Mouse (Mus musculus): ENCODE results near the gene Samd3. TPM values are rescaled to one million over a fixed set of nuclear protein-coding genes. Genes with fewer than 3 reads are reported as not detected.

Gene Samd3
- total RNA-seq (2021): not detected
- long read RNA-seq, experiment 1: 0 reads
- long read RNA-seq, experiment 2, partial matches to known transcripts: 0 of 1 reads
- long read RNA-seq, experiment 2, other reads (novel, unspliced or antisense): 1 of 1 reads

DNA sequence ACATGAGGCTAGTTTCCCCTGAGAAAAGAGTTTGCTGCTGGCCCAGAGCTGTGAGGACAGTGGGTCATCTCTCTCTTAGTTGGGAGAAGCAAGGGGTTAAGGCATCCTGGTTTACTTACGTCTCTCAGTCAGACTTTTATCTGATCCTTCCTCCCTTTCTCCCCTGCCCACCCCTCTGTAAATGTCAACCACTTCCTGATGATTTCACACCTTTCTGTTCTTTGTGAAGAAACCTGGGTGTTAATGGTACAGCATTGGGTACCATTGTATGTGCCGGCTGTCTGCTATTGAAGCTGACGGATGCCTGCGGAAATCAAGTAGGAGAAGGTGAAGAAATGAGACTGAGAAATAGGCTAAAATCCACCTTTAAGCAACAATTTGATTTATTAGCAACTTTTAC lies at the start of gene Samd3:
Samd3 (plus strand) TSS at position 220 of the 400 bp plus-strand sequence.
- DNase-seq (ENCODE audit: low spot score in 2 of 2): no peak

GRCm38 (mm10) chr10:26185289-26185688 lies 44.2 kb upstream of the Samd3 start:
- no peak for DNase-seq (ENCODE audit: low spot score in 2 of 2)

GRCm38 (mm10) chr10:26190811-26191210 lies 38.7 kb upstream of the Samd3 start:
- no peak for DNase-seq (ENCODE audit: low spot score in 2 of 2)

GRCm38 (mm10) chr10:26194892-26195291 lies 34.6 kb upstream of the Samd3 start:
- no peak for DNase-seq (ENCODE audit: low spot score in 2 of 2)

- no peak for DNase-seq (ENCODE audit: low spot score in 2 of 2)
Observed at GRCm38 (mm10) chr10:26202708-26203368, 26.7 kb upstream of the Samd3 start.

DNA sequence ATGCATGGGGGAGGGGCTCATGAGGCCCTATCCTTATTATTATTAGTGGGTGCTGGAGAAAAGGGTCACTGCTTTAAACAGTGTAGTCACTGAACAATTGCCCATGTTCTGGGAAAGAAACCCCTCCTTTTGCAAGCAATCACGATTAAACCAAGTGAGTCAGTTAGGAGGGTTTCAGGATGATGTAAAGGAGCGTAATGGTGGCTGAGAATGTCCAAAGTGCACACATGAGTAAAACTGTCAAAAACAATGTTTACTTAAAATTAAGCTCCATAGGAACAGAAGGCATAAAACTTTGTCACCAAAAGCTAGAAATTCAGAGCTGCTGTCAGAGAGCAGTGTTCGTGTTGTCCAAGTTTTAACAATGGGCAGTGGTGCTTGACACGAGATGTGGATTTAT lies 8.8 kb upstream of the Samd3 start:
- no peak for DNase-seq (ENCODE audit: low spot score in 2 of 2)

DNA sequence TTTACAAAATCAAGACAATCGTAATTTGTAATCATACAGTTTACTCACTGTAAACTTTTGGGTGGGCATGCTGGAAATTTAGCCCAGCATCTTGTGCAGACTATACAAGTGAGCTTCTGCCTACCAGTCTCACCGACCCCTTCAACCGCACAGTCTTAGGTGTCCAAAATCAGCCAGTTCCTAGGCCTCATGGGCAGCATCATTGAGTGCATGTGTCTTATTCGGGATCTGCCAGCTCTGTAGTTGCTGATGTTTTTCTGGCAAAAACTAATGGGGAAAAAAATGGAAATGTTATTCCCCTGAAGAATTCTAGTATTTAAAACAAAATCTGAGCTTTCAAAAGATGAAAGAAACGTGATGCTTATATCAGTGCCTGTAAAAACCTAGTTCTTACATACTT lies 3.3 kb upstream of the Samd3 start:
- no peak for DNase-seq (ENCODE audit: low spot score in 2 of 2)

DNA sequence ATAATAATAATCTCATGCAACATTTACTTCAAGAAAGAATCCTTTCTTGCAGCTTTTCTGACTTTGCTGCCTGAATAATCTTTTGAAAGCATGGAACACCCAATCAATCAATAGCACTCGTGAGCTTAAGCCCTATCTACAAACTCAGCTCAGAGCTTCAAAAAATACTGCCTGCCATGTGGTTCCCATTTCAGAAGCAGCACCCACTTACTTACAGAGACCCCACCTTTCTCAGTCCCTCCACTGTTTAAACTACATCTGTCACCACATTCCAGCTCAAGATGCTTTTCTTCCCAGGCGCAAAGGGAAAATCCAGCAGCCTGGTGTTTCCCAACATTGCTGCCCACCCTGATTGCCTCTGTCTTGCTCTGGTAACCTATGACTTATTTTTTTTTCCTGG lies 2.8 kb upstream of the Samd3 start:
- no peak for DNase-seq (ENCODE audit: low spot score in 2 of 2)

DNA sequence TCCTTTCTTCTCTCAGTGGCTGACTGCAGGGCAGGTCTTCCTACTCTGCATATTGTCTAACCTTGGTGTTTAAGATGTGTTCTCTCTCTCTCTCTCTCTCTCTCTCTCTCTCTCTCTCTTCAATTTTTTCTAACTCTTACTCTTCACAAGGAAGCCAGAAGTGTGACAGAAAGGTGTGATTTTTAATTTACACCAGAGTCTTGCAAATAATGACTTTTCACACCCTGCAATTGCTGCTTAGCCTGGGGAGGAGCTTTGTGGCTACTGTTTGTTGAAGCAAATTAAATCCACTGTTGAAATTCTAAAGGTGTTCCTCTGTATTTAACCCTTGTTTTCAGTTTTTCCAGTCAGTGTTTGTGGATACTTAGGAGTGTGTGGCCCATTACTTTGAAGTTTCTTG lies 1.3 kb upstream of the Samd3 start:
- no peak for DNase-seq (ENCODE audit: low spot score in 2 of 2)

GRCm38 (mm10) chr10:26232071-26232653 lies 2.7 kb downstream of the Samd3 start:
- DNase-seq (ENCODE audit: low spot score in 2 of 2): no peak

DNA sequence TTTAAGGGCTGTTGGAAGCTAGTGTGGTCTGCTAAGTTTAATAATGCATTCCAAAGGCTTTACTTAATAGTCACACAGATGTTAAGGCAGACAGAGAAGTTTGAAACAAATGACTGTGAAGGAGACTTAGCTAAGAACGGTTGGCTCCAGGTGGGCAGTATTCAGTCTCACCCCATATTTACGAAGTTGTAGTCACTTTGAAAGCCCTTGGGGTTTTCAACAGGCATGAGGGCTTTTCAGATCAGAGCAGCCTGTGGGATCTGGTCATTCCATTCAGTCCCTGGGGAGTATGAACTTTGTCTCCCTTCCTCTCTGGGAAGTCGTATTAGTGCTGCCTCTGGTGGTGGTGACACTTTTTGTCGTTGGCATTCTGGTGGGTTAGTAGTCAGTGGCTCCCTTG lies 9.1 kb downstream of the Samd3 start:
- DNase-seq (ENCODE audit: low spot score in 2 of 2): no peak

DNA sequence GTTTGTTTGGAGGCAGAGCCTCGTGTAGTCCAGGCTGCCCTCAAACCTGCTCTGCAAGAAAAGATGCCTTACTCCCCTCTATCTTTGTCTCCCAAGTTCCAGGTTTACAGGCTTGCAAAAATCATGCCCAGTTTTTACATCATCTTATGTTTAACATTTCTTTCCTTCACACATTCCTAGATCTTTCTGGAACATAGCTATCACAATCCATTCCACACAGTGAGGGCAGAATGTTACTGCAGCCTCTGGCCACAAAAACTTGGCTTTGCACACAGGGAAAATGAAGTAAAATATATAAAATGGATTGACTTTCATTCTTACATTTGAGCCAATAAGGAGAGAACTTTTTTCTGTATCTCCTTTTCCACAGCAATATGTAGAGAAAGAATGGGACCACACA lies 9.6 kb downstream of the Samd3 start:
- no peak for DNase-seq (ENCODE audit: low spot score in 2 of 2)

- no peak for DNase-seq (ENCODE audit: low spot score in 2 of 2)
Observed at GRCm38 (mm10) chr10:26243203-26243602, 13.7 kb downstream of the Samd3 start.

- no peak for DNase-seq (ENCODE audit: low spot score in 2 of 2)
Observed at GRCm38 (mm10) chr10:26244466-26244865, 15.0 kb downstream of the Samd3 start.

DNA sequence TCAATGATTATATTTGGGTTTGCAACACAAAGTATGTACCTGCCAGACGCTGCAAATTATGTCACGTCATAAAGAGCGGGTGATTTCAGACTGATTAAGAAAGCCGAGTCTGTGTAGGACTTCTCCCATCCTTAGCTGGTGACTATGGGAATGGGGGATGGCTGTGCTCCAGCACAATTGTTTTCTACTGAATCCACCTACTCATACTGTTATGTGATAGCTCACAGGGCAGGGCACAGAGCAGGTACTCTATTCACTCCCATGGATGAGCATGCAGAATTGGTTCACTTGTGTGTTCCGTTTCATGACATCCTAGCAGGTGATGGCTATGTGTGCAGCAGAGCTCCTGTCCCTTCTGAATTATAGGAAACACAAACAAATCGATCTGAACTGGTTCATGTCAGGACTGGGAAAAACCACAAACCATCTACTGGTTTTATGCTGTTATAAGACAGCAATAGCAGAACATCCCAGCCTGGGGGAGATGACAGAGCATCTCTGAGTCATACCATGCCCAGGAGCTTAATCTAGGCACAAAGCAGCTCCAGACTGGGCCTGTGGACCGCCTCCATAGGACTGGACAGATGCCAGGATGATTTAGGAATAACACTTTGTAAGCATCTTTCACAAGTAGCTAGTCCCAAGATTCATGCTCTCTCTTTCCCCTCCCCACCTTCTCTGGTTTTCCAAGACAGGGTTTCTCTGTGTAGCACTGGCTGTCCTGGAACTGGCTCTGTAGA lies 20.1 kb downstream of the Samd3 start:
- DNase-seq (ENCODE audit: low spot score in 2 of 2): no peak

DNA sequence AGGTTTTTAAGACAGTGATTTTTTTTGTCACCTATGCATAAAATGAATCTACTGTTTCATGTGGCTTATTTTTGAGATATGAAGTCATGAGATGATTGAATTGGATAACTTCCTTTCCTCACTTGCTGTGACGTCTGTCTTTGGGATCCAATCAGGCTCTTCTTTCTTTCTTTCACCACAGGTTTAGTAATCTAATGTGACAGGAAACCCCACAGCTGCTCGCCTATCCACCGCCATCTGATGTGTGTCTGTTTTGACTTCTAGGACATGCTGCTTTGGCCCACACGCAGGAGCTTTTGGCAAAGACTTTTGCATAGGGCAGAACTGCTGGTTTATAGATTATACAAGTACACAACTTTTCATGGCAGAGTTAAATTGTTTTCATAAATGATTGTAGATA lies 30.4 kb downstream of the Samd3 start:
- DNase-seq (ENCODE audit: low spot score in 2 of 2): no peak

GRCm38 (mm10) chr10:26263744-26264459 lies 34.4 kb downstream of the Samd3 start:
- no peak for DNase-seq (ENCODE audit: low spot score in 2 of 2)

- DNase-seq (ENCODE audit: low spot score in 2 of 2): no peak
Observed at GRCm38 (mm10) chr10:26275414-26275813, 45.9 kb downstream of the Samd3 start.

- no peak for DNase-seq (ENCODE audit: low spot score in 2 of 2)
Observed at GRCm38 (mm10) chr10:26280009-26280408, 50.5 kb downstream of the Samd3 start.

DNA sequence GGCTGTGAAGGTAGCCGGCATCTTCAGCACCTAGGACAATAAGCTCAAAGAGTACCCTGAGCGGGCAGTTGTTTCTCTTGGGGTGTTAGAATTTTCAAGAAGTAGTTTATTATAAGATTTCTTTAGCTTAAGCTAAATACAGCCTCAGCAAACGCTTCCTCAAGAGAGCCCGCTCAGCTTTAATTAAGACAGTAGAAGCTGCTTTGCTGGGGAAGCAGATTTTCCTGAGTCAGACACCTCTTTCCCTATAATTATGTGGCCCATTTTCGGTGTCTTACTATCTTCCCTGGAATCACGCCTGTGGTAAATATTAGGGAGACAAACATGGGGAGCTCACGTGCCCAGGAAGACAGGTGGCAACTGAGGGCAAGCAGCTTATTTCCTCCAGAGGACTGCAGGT lies 57.6 kb downstream of the Samd3 start:
- DNase-seq (ENCODE audit: low spot score in 2 of 2): no peak

GRCm38 (mm10) chr10:26297200-26297599 lies 67.7 kb downstream of the Samd3 start:
- no peak for DNase-seq (ENCODE audit: low spot score in 2 of 2)

GRCm38 (mm10) chr10:26297626-26298025 lies 68.1 kb downstream of the Samd3 start:
- no peak for DNase-seq (ENCODE audit: low spot score in 2 of 2)

All from gastrocnemius, postnatal 4 days (tissue).